Mouse (Mus musculus) hindbrain, embryonic 10.5 days (tissue): ENCODE data around the gene Elf4. TPM values are rescaled to one million over a fixed set of nuclear protein-coding genes. Genes with fewer than 3 reads are reported as not detected.

Experiments used
- DNase-seq: peaks from one replicate; pipeline ENCODE4 v3.0.0-alpha.2; 2017; ENCODE audit warnings: low spot score
- H3K27ac ChIP-seq: fragments of 300-500 bp; sonication (generic); 2 replicates; pipeline ENCODE4 v1.5.1; 2016; ENCODE audit warnings: mild to moderate bottlenecking, moderate library complexity
- H3K27me3 ChIP-seq: fragments of 300-500 bp; sonication (generic); 2 replicates; pipeline ENCODE4 v1.6.1; 2016; ENCODE audit warnings: mild to moderate bottlenecking; ENCODE audit not compliant: poor library complexity, insufficient read depth, severe bottlenecking
- H3K36me3 ChIP-seq: fragments of 300-500 bp; sonication (generic); 2 replicates; pipeline ENCODE4 v1.6.1; 2016; ENCODE audit warnings: mild to moderate bottlenecking, moderate library complexity
- H3K4me1 ChIP-seq: fragments of 300-500 bp; sonication (generic); replicated peaks from 2 replicates; pipeline ENCODE4 v1.6.1; 2016; ENCODE audit warnings: mild to moderate bottlenecking
- H3K4me3 ChIP-seq: fragments of 300-500 bp; sonication (generic); 2 replicates; pipeline ENCODE4 v1.5.1; 2016; ENCODE audit warnings: mild to moderate bottlenecking, moderate library complexity
- H3K9me3 ChIP-seq: fragments of 300-500 bp; sonication (generic); 2 replicates; pipeline ENCODE4 v1.6.1; 2016; ENCODE audit warnings: mild to moderate bottlenecking, moderate library complexity
- whole genome bisulfite sequencing: fragments of 180-500 bp; shearing (Covaris S2); methylation state at CpG from one replicate; pipeline ENCODE4 v1.1.7; 2016; 5-methylcytosine and 5-hydroxymethylcytosine counted together
- polyA plus RNA-seq: library from polyadenylated mRNA; unstranded; fragments of >200 nt; fragmentation: Nextera tagmentation; extraction: Ambion mirVana; gene quantifications from 2 replicates; pipeline ENCODE4 v1.2.1, GENCODE M21; 2016

Gene Elf4
- polyA plus RNA-seq, 1 experiment from 2014 or later: 2.6 TPM

GRCm38 (mm10) chrX:48412629-48413028 is 50.3 kb downstream of the Elf4 start:
- H3K27me3 ChIP-seq: no peaks in the 10 kb centered on the region
- H3K9me3 ChIP-seq: no peaks in the 10 kb centered on the region
- no peak overlapping the region for H3K4me3 ChIP-seq
- no peak overlapping the region for H3K27ac ChIP-seq
- WGBS: 81% methylated on average over 6 of the region's 6 CpGs
- H3K36me3 ChIP-seq: no peaks in the 10 kb centered on the region
- H3K4me1 ChIP-seq: no peaks in the 10 kb centered on the region; the same call in 1 of the 2 replicates
- DNase-seq: no peak

DNA sequence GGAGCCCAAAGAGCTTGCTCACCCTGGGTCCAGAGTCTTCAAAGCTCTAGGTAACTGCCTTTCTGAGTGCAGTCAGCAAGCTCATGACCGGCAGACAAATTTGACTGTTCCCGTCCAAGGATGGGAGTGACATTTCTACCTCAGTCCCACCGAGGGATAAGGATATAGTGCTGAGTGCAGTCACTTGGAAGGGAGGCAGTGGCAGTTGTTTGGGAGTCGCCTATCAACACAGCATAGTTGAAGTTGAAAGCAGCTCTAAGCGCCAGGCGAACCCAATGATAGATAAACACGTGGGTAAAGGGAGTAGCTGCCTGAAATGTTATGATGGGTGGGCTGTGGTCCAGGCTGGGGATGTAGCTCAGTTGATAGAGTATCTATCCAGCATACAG is 52.5 kb downstream of the Elf4 start:
- H3K36me3 ChIP-seq: peaks cover 16% of the 10 kb centered on the region
- H3K9me3 ChIP-seq: no peaks in the 10 kb centered on the region
- peak overlapping the region; percentile 50 for H3K4me3 ChIP-seq
- 26% methylated on average over 7 of the region's 7 CpGs for WGBS
- H3K4me1 ChIP-seq: no peaks in the 10 kb centered on the region; the same call in 1 of the 2 replicates
- H3K27ac ChIP-seq: no peak overlapping the region
- DNase-seq: no peak
- H3K27me3 ChIP-seq: no peaks in the 10 kb centered on the region

GRCm38 (mm10) chrX:48409611-48410387 is 53.1 kb downstream of the Elf4 start:
- Histone ChIP-seq H3K4me3 (peak overlapping the region; percentile 50), H3K4me1 (no peaks in the 10 kb centered on the region; the same call in 1 of the 2 replicates), H3K27me3 (no peaks in the 10 kb centered on the region), H3K27ac (no peak overlapping the region), H3K36me3 (peaks cover 20% of the 10 kb centered on the region), H3K9me3 (no peaks in the 10 kb centered on the region)
- DNase-seq: peak; percentile 84
- 16% methylated on average over 36 of the region's 36 CpGs for WGBS

DNA sequence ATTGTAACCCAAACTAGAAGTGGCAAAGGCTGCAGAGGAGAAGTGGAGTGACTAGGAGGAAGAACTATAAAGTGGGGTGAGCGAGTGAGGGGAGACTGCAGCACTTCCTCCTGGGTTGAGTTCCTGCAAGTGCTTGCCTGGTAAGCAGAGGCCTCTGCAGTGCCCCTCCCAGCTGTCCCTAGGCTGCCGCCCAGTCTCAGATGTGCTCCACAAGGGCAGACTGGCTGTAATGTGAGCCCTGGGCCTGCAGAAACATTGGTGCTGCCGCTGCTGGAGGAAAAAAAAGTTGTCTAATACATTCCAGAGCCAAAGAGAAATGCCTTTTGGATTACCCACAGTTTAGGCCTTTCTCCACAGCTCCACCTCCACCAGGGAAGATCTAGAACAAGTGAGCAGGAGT is 57.8 kb downstream of the Elf4 start:
- H3K27me3 ChIP-seq: no peaks in the 10 kb centered on the region
- 48% methylated on average over 3 of the region's 3 CpGs for WGBS
- no peak overlapping the region for H3K4me3 ChIP-seq
- DNase-seq: peak; percentile 12
- no peak overlapping the region for H3K27ac ChIP-seq
- H3K9me3 ChIP-seq: no peaks in the 10 kb centered on the region
- H3K4me1 ChIP-seq: no peaks in the 10 kb centered on the region; the same call in 1 of the 2 replicates
- H3K36me3 ChIP-seq: peaks cover 65% of the 10 kb centered on the region

- H3K27ac ChIP-seq: no peak overlapping the region
- H3K4me1 ChIP-seq: no peaks in the 10 kb centered on the region
- no peak for DNase-seq
- H3K36me3 ChIP-seq: peaks cover 77% of the 10 kb centered on the region
- no peak overlapping the region for H3K4me3 ChIP-seq
- 78% methylated on average over 4 of the region's 4 CpGs for WGBS
- H3K27me3 ChIP-seq: no peaks in the 10 kb centered on the region
- H3K9me3 ChIP-seq: no peaks in the 10 kb centered on the region
These were observed 62.9 kb downstream of the Elf4 start for GRCm38 (mm10) chrX:48399994-48400393.

DNA sequence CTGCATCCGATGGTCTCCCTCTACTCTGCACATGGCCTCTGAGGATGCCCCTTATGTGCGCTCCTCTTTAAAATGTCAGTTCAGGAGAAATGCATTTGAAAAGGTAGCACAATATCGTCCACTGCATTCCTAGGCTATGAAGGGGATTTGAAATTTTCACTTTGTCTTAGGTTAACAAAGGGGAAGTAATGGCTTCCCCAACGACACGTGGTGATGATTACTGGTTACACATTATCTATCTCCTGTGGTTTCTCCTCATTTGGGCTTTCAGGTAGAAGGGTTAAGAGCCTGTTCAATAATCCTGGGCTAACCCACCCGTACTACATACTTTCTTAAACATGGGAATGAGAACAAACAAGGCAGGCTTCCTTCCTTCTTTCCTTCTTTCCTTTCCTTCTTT is 73.6 kb downstream of the Elf4 start:
- Histone ChIP-seq H3K27ac (no peak overlapping the region), H3K36me3 (peaks cover 87% of the 10 kb centered on the region), H3K4me1 (0 out of 2 replicates have a peak, but pooled peaks cover 4% of the 10 kb centered on the region), H3K4me3 (no peak overlapping the region), H3K27me3 (no peaks in the 10 kb centered on the region), H3K9me3 (no peaks in the 10 kb centered on the region)
- no peak for DNase-seq
- WGBS: 87% methylated on average over 6 of the region's 6 CpGs

DNA sequence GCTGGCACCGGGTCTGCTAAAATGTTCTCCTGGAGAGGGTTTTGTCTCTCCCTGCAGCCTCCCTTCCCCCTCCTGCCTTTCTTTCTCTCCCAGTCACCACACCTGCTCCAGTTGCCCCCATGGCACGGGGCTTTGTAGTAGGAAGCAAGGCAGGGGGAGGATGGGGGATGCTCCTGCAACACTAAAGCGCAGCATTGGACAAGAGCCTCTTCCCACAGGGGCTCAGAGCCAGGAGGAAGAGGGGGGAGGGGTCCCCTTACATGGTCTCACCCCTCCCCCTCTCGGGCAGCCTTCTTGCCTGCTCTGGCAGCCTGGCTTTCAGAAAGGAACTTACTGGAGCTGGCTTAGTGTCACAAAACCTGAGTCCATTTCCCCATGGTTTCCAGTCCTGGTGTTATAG is 77.0 kb downstream of the Elf4 start:
- Histone ChIP-seq H3K9me3 (no peaks in the 10 kb centered on the region), H3K27me3 (no peaks in the 10 kb centered on the region), H3K4me3 (no peak overlapping the region), H3K27ac (no peak overlapping the region), H3K36me3 (peaks cover 83% of the 10 kb centered on the region), H3K4me1 (0 out of 2 replicates have a peak, but pooled peaks cover 4% of the 10 kb centered on the region)
- DNase-seq: no peak
- WGBS: 45% methylated on average over 4 of the region's 4 CpGs

DNA sequence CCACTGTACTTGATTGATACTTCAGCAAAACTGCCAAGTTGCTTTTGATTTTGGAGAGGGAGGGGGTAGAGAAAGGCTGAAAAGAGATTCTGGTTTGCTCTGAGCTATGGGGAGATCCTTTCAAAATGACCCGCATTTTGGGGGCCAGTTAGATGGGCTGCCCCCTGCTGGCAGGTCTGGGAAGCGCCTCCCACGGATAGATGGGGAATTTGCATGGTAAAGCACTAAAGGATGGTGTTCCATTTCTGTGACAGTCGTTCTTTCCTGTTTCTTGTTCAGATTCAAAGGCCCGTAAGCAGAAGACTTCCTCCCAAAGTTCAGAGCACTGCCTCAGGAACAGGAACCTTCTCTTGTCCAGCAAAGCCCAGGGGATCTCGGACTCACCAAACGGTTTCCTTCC is 79.3 kb downstream of the Elf4 start:
- peak; percentile 23 for DNase-seq
- Histone ChIP-seq H3K4me1 (0 out of 2 replicates have a peak, but pooled peaks cover 4% of the 10 kb centered on the region), H3K4me3 (no peak overlapping the region), H3K27me3 (no peaks in the 10 kb centered on the region), H3K9me3 (no peaks in the 10 kb centered on the region), H3K27ac (no peak overlapping the region), H3K36me3 (peaks cover 77% of the 10 kb centered on the region)
- 48% methylated on average over 7 of the region's 7 CpGs for WGBS

DNA sequence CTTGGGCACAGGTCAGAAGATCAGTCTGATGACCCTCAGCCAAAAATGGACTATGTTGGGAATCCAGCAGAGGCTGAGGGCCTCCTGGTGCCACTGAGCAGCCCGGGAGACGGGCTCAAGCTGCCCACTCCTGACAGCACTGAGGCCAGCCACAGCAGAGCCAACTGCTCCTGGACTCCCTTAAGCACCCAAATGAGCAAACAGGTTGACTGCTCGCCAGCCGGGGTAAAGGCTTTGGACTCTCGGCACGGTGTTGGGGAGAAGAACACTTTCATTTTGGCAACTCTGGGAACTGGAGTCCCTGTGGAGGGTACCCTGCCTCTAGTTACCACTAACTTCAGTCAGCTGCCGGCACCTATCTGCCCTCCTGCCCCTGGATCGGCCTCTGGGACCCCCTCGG is 95.1 kb downstream of the Elf4 start:
- no peak overlapping the region for H3K27ac ChIP-seq
- peaks cover 11% of the 10 kb centered on the region for H3K4me1 ChIP-seq
- DNase-seq: no peak
- no peaks in the 10 kb centered on the region for H3K27me3 ChIP-seq
- H3K4me3 ChIP-seq: no peak overlapping the region
- 93% methylated on average over 9 of the region's 9 CpGs for WGBS
- H3K9me3 ChIP-seq: no peaks in the 10 kb centered on the region
- peaks cover 60% of the 10 kb centered on the region for H3K36me3 ChIP-seq

DNA sequence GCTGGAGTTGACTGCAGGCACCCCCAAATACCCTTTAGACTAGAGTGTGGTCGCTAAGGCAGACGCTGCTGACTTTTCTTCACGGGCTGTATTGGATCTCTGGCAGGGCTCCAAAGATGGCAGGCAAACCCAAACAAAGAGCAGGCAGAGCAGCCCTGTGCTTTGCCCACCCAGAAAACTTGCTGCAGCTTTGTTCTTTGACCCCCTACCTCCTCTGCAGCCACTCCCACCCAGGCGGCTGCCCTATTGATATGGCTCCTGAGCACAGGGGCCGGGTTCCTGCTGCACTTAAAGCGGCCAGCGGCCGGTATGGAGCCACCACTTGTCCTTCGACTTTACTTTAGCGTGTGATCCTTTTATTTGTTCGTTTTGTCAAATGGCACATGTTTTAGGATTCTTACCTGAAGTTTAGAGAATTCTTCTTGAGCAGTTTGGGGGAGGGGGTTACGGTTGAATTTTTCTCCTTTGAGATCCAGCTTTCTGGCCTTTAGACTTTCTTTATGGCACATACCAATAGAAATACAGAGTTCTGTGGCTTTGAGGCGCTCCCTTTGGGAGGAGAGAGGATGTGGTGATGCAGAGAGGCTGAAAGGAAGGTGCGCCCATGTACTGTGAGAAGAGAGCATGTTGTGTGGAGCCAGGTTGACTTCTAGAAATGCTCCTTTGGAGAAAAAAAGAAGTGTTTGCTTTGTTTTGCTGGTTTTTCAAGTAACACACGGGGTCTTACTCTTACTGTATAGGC is 96.9 kb downstream of the Elf4 start:
- 43% methylated on average over 15 of the region's 15 CpGs for WGBS
- no peaks in the 10 kb centered on the region for H3K9me3 ChIP-seq
- H3K36me3 ChIP-seq: peaks cover 52% of the 10 kb centered on the region
- H3K27me3 ChIP-seq: no peaks in the 10 kb centered on the region
- H3K27ac ChIP-seq: no peak overlapping the region; the same call in 1 of the 2 replicates
- no peak overlapping the region for H3K4me3 ChIP-seq
- peak; percentile 9 for DNase-seq
- peaks cover 11% of the 10 kb centered on the region for H3K4me1 ChIP-seq

Other genes with a start within 250 kb of the Elf4 start
- gene Utp14a, start 206.3 kb downstream of the Elf4 start, polyA plus RNA-seq: 14.5 and 20.0 TPM in 2 replicates
- 4.2 and 5.4 TPM in 2 replicates for gene Bcorl1, start 121.8 kb downstream of the Elf4 start, polyA plus RNA-seq
- gene Aifm1, start 50.4 kb upstream of the Elf4 start, polyA plus RNA-seq: 65.5 and 73.0 TPM in 2 replicates
- 10.7 and 28.3 TPM in 2 replicates for gene Rab33a, start 56.2 kb upstream of the Elf4 start, polyA plus RNA-seq
- gene Zfp280c, start 131.4 kb upstream of the Elf4 start, polyA plus RNA-seq: 13.4 and 16.8 TPM in 2 replicates
- gene Slc25a14, start 160.3 kb upstream of the Elf4 start, polyA plus RNA-seq: 20.7 and 27.1 TPM in 2 replicates
- not detected in 2 replicates for gene Gpr119, start 211.3 kb upstream of the Elf4 start, polyA plus RNA-seq
- gene Rbmx2, start 231.9 kb upstream of the Elf4 start, polyA plus RNA-seq: 19.4 and 24.3 TPM in 2 replicates